Mouse (Mus musculus) gonadal fat pad, adult 2 months (tissue): ENCODE results near the gene Fam161a. TPM values are rescaled to one million over a fixed set of nuclear protein-coding genes. Genes with fewer than 3 reads are reported as not detected.
"Not testable (repeated sequence)": the region's sequence is repeated elsewhere in the genome, so short reads cannot be mapped to it uniquely, and the experiment has no call there.

Source experiments
- DNase-seq: peaks from one replicate; pipeline ENCODE4 v3.0.0-alpha.2; 2012; ENCODE audit warnings: low read depth
- polyA plus RNA-seq: library from polyadenylated mRNA; depleted of rRNA; stranded (reverse); fragments of >200 nt; gene quantifications from 2 replicates; pipeline ENCODE4 v1.2.3, GENCODE M21; 2012; rRNA removed

The Fam161a gene
- polyA plus RNA-seq, 1 experiment, result 2.5 TPM

DNA sequence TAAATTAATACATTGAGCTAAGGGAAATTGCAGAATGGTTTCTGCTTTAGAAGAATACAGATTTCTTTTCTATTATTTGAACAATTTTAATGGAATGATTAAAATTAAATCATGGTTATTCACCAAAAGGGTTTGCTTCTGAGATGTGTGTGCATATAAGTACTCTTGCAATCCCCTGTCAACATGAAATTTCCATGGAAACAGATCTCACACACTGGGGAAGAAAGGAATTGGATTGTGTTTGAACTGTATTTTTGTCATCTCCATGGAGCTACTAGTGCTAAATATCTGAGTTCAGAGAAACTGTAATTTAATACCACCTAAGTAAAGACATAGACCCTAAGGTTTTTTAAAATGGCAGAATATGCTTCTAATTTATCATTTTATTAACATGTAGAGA is 42.3 kb downstream of the Fam161a start:
- no peak for DNase-seq

DNA sequence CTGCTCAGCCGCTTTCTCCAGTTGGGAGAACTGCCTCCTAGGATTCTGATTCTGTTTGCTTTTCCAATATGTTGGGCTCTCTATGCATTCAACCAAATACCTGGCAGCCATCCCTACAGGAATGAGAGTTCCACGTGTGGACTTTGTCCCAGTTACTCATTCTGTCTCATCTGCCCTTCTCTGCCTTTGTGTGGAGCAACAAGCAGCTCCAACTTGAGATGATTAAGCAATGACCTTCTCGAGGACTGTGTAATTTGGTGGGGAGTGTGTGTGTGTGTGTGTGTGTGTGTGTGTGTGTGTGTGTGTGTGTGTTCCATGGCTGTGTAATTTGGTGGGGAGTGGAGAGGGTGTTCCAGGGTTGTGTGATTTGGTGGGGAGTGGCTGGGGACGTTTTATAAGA is 45.0 kb downstream of the Fam161a start:
- no peak for DNase-seq

- DNase-seq, result no peak
Observed at GRCm38 (mm10) chr11:23063153-23063552, 55.8 kb downstream of the Fam161a start.

- no peak for DNase-seq
Observed at GRCm38 (mm10) chr11:23063857-23064256, 56.5 kb downstream of the Fam161a start.

DNA sequence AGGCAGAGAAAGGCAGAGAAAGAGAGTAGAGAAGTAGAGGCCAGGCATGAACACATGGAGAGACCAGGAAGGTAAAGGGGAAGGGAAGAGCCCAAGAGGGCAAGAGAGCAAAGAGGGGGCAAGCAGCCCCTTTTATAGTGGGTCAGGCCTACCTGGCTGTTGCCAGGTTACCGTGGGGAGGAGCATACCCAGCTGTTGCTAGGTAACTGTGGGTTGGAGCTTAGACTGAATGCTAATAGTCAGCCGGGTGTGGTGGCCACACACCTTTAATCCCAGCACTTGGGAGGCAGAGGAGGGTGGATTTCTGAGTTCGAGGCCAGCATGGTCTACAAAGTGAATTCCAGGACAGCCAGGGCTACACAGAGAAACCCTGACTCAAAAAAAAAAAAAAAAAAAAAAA is 56.9 kb downstream of the Fam161a start:
- DNase-seq, result not testable (repeated sequence)

DNA sequence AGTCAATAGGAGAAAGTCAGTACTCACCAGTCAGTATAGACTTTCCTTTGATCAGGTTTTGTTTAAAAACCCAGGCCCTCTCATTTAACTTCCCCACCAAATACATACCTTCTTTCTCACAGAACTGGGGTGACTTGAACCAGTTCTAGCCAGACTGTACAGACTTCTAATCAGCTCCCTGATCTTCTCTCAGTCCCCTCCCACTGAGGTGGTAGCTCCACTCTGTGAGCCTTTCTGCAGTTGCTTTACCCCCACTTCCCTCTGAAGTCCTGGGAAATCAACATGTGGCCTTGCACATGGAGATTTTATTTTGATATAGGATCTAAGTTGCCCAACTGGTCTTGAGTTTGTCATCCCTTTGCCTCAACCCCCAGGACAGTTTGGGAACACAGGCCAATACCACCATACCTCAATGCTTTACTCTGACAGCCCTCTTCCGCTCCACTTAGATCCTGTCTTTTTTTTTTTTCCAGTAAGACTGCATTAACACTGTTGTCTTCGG is 57.9 kb downstream of the Fam161a start:
- no peak for DNase-seq

DNA sequence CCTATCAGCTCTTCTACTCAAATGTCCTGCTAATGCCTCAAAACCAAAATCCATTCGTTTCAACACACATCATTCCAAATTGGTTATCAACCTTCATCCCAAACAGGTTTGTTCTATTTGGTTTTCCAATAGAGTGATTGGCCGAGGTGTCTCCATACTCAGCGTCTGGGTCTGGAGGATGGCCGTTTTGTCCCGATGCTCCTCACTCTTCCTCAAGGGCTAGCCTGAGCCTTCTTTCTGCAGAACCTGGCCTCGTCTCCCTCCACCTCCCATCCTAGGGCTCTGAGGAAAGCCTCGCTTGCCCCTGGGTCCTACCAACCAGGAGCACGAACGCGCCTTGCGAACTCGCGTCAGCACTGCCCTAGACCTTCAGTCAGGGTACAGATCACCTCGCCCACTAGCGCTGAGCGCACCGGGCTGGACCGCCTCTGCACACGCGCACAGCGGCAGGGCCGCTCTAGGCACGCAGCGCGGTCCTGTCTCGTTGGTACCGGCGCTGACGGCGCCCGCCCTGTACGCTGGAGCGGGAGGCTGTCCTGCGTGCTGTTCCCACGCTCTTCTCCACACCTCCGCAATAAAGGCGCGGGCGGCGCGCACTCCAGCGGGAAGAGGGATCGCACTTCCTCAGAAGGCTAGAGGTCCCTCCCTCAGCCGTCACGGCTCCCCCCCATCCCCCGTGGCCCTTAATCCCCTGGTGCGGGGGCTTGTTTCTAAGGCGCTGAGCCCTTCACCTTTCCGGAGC is 60.2 kb downstream of the Fam161a start:
- no peak for DNase-seq

DNA sequence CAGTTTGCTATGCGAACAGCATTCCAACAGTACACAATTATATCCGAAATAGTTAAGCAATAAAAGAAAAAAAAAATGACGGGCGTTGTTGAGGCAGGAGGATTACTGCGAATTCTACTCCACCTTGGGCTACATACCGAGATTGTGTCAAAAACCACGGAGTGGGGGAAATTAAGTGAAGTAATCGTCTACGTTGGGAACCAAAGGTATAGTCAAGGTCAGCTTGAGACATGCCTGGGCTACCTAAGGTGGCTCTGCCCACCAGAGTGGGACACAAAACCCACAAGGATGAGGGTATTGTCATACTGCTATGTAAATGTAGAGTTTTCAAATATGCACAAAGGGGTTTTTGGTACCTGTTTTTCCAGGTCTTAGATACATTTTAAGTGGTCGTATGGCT is 60.9 kb downstream of the Fam161a start:
- DNase-seq, result no peak

DNA sequence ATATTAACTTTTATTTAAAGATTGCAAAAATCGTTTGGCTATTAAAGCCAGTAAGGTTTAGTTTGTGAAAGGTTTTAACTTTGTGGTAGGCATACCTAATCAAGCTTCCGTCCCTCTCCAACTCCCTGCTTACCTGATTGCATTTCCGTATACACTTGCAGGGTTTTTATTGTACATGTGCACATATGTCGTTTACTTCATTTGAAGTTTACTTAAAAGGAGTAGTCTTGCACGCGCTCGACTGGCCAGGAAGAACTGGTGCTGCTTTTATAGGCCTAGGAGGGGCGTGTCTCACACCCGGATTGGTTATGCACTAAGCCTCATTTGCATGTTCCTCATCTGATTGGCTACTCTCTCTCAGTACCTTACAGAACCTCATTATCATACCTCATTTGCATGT is 61.7 kb downstream of the Fam161a start:
- not testable (repeated sequence) for DNase-seq

- no peak for DNase-seq
Observed at GRCm38 (mm10) chr11:23074841-23075240, 67.5 kb downstream of the Fam161a start.

- no peak for DNase-seq
Observed at GRCm38 (mm10) chr11:23078541-23078940, 71.2 kb downstream of the Fam161a start.

Other genes with a start within 250 kb of the Fam161a start
- gene B3gnt2, start 146.6 kb upstream of the Fam161a start, polyA plus RNA-seq, result 6.7 and 8.1 TPM in 2 replicates
- 7.5 and 10.3 TPM in 2 replicates for gene Zrsr1, start 35.5 kb upstream of the Fam161a start, polyA plus RNA-seq
- 0.49 TPM in 1 of 2 replicates, not detected in the other for gene Gm28048, start 25.4 kb upstream of the Fam161a start, polyA plus RNA-seq
- gene Commd1, start 25.1 kb upstream of the Fam161a start, polyA plus RNA-seq, result 15.6 and 16.4 TPM in 2 replicates
- 78.2 and 148 TPM in 2 replicates for gene Cct4, start 17.0 kb upstream of the Fam161a start, polyA plus RNA-seq
- gene Xpo1, start 248.5 kb downstream of the Fam161a start, polyA plus RNA-seq, result 7.4 and 9.3 TPM in 2 replicates